Mouse (Mus musculus): ENCODE measurements around the gene Fam19a1. TPM values are rescaled to one million over a fixed set of nuclear protein-coding genes. Genes with fewer than 3 reads are reported as not detected.

Gene Fam19a1
- polyA plus RNA-seq, 1 experiment from 2014 or later = 8.9 TPM

GRCm38 (mm10) chr6:96254815-96255214 is 141.9 kb downstream of the Fam19a1 start:
- H3K36me3 ChIP-seq = no peaks in the 10 kb centered on the region
- 26% methylated on average over 2 of the region's 2 CpGs for WGBS

GRCm38 (mm10) chr6:96258651-96259050 is 145.7 kb downstream of the Fam19a1 start:
- Histone ChIP-seq H3K36me3 (no peaks in the 10 kb centered on the region), H3K4me2 (no peak overlapping the region), H3K4me1 (replicated peaks) (no peaks in the 10 kb centered on the region; the same call in none of the 2 replicates), H3K27me3 (no peaks in the 10 kb centered on the region), H3K4me3 (replicated peaks) (no peak overlapping the region), H3K9me3 (no peaks in the 10 kb centered on the region), H3K27ac (no peak overlapping the region), H3K9ac (replicated peaks) (no peak overlapping the region)
- 85% methylated on average over 3 of the region's 3 CpGs for WGBS
- ATAC-seq (ENCODE audit: insufficient number of reproducible peaks, insufficient read depth, low FRiP score, low TSS enrichment, low read depth) = no peak

More at GRCm38 (mm10) chr6:96254815-96255214, 141.9 kb downstream of the Fam19a1 start:
- Histone ChIP-seq H3K4me2 (no peak overlapping the region), H3K4me3 (replicated peaks) (no peak overlapping the region), H3K9ac (replicated peaks) (no peak overlapping the region), H3K27ac (no peak overlapping the region), H3K4me1 (replicated peaks) (no peaks in the 10 kb centered on the region; the same call in none of the 2 replicates), H3K27me3 (no peaks in the 10 kb centered on the region), H3K9me3 (no peaks in the 10 kb centered on the region)
- no peak for ATAC-seq (ENCODE audit: insufficient number of reproducible peaks, insufficient read depth, low FRiP score, low TSS enrichment, low read depth)

GRCm38 (mm10) chr6:96266456-96266855 is 153.5 kb downstream of the Fam19a1 start:
- Histone ChIP-seq H3K4me1 (replicated peaks) (no peaks in the 10 kb centered on the region), H3K4me2 (no peak overlapping the region), H3K9me3 (no peaks in the 10 kb centered on the region), H3K27ac (no peak overlapping the region), H3K9ac (replicated peaks) (no peak overlapping the region), H3K36me3 (no peaks in the 10 kb centered on the region), H3K27me3 (no peaks in the 10 kb centered on the region), H3K4me3 (replicated peaks) (no peak overlapping the region)
- 82% methylated on average over 4 of the region's 4 CpGs for WGBS
- ATAC-seq (ENCODE audit: insufficient number of reproducible peaks, insufficient read depth, low FRiP score, low TSS enrichment, low read depth) = no peak

GRCm38 (mm10) chr6:96268788-96269187 is 155.8 kb downstream of the Fam19a1 start:
- H3K9ac ChIP-seq (replicated peaks) = no peak overlapping the region
- no peak overlapping the region for H3K4me2 ChIP-seq
- H3K36me3 ChIP-seq = no peaks in the 10 kb centered on the region
- H3K27me3 ChIP-seq = no peaks in the 10 kb centered on the region
- ATAC-seq (ENCODE audit: insufficient number of reproducible peaks, insufficient read depth, low FRiP score, low TSS enrichment, low read depth) = no peak
- no peaks in the 10 kb centered on the region for H3K4me1 ChIP-seq (replicated peaks)
- H3K4me3 ChIP-seq (replicated peaks) = no peak overlapping the region
- H3K27ac ChIP-seq = no peak overlapping the region
- no peaks in the 10 kb centered on the region for H3K9me3 ChIP-seq

- Histone ChIP-seq H3K9ac (replicated peaks) (no peak overlapping the region), H3K9me3 (no peaks in the 10 kb centered on the region), H3K4me2 (no peak overlapping the region), H3K27ac (no peak overlapping the region), H3K4me1 (replicated peaks) (no peaks in the 10 kb centered on the region), H3K27me3 (no peaks in the 10 kb centered on the region), H3K4me3 (replicated peaks) (no peak overlapping the region), H3K36me3 (no peaks in the 10 kb centered on the region)
- 92% methylated on average over 5 of the region's 5 CpGs for WGBS
- ATAC-seq (ENCODE audit: insufficient number of reproducible peaks, insufficient read depth, low FRiP score, low TSS enrichment, low read depth) = no peak
Observed at GRCm38 (mm10) chr6:96270436-96270835, 157.5 kb downstream of the Fam19a1 start.

- no peaks in the 10 kb centered on the region for H3K9me3 ChIP-seq
- no peak for ATAC-seq (ENCODE audit: insufficient number of reproducible peaks, insufficient read depth, low FRiP score, low TSS enrichment, low read depth)
- H3K9ac ChIP-seq (replicated peaks) = no peak overlapping the region
- H3K4me3 ChIP-seq (replicated peaks) = no peak overlapping the region
- WGBS = 93% methylated on average over 4 of the region's 4 CpGs
- H3K4me2 ChIP-seq = no peak overlapping the region
- H3K36me3 ChIP-seq = no peaks in the 10 kb centered on the region
- H3K4me1 ChIP-seq (replicated peaks) = no peaks in the 10 kb centered on the region
- no peaks in the 10 kb centered on the region for H3K27me3 ChIP-seq
- H3K27ac ChIP-seq = no peak overlapping the region
Observed at GRCm38 (mm10) chr6:96283731-96284130, 170.8 kb downstream of the Fam19a1 start.

GRCm38 (mm10) chr6:96284590-96284989 is 171.6 kb downstream of the Fam19a1 start:
- Histone ChIP-seq H3K4me2 (no peak overlapping the region), H3K36me3 (no peaks in the 10 kb centered on the region), H3K4me3 (replicated peaks) (no peak overlapping the region), H3K4me1 (replicated peaks) (no peaks in the 10 kb centered on the region), H3K9ac (replicated peaks) (no peak overlapping the region), H3K27me3 (no peaks in the 10 kb centered on the region), H3K9me3 (no peaks in the 10 kb centered on the region), H3K27ac (no peak overlapping the region)
- WGBS = 87% methylated on average over 4 of the region's 4 CpGs
- no peak for ATAC-seq (ENCODE audit: insufficient number of reproducible peaks, insufficient read depth, low FRiP score, low TSS enrichment, low read depth)

- Histone ChIP-seq H3K4me1 (replicated peaks) (no peaks in the 10 kb centered on the region), H3K36me3 (no peaks in the 10 kb centered on the region), H3K4me3 (replicated peaks) (no peak overlapping the region), H3K4me2 (no peak overlapping the region), H3K27me3 (no peaks in the 10 kb centered on the region), H3K9me3 (no peaks in the 10 kb centered on the region), H3K27ac (no peak overlapping the region), H3K9ac (replicated peaks) (no peak overlapping the region)
- no peak for ATAC-seq (ENCODE audit: insufficient number of reproducible peaks, insufficient read depth, low FRiP score, low TSS enrichment, low read depth)
- 70% methylated on average over 4 of the region's 4 CpGs for WGBS
Observed at GRCm38 (mm10) chr6:96286276-96286675, 173.3 kb downstream of the Fam19a1 start.

- no peak for ATAC-seq (ENCODE audit: insufficient number of reproducible peaks, insufficient read depth, low FRiP score, low TSS enrichment, low read depth)
- no peaks in the 10 kb centered on the region for H3K9me3 ChIP-seq
- no peak overlapping the region for H3K9ac ChIP-seq (replicated peaks)
- H3K27ac ChIP-seq = no peak overlapping the region
- H3K4me1 ChIP-seq (replicated peaks) = no peaks in the 10 kb centered on the region
- 63% methylated on average over 2 of the region's 2 CpGs for WGBS
- no peaks in the 10 kb centered on the region for H3K36me3 ChIP-seq
- no peak overlapping the region for H3K4me3 ChIP-seq (replicated peaks)
- H3K4me2 ChIP-seq = no peak overlapping the region
- no peaks in the 10 kb centered on the region for H3K27me3 ChIP-seq
Observed at GRCm38 (mm10) chr6:96287377-96287776, 174.4 kb downstream of the Fam19a1 start.

GRCm38 (mm10) chr6:96289672-96290071 is 176.7 kb downstream of the Fam19a1 start:
- Histone ChIP-seq H3K36me3 (no peaks in the 10 kb centered on the region), H3K4me3 (replicated peaks) (no peak overlapping the region), H3K4me1 (replicated peaks) (no peaks in the 10 kb centered on the region), H3K9me3 (no peaks in the 10 kb centered on the region), H3K9ac (replicated peaks) (no peak overlapping the region), H3K27me3 (no peaks in the 10 kb centered on the region), H3K4me2 (no peak overlapping the region), H3K27ac (no peak overlapping the region)
- ATAC-seq (ENCODE audit: insufficient number of reproducible peaks, insufficient read depth, low FRiP score, low TSS enrichment, low read depth) = no peak
- 30% methylated on average over 4 of the region's 4 CpGs for WGBS

- ATAC-seq (ENCODE audit: insufficient number of reproducible peaks, insufficient read depth, low FRiP score, low TSS enrichment, low read depth) = no peak
- H3K4me3 ChIP-seq (replicated peaks) = no peak overlapping the region
- no peaks in the 10 kb centered on the region for H3K27me3 ChIP-seq
- H3K9me3 ChIP-seq = no peaks in the 10 kb centered on the region
- H3K36me3 ChIP-seq = no peaks in the 10 kb centered on the region
- H3K4me1 ChIP-seq (replicated peaks) = no peaks in the 10 kb centered on the region
- no peak overlapping the region for H3K27ac ChIP-seq
- no peak overlapping the region for H3K4me2 ChIP-seq
- 86% methylated on average over 2 of the region's 2 CpGs for WGBS
- H3K9ac ChIP-seq (replicated peaks) = no peak overlapping the region
Observed at GRCm38 (mm10) chr6:96347491-96347890, 234.5 kb downstream of the Fam19a1 start.

GRCm38 (mm10) chr6:96349446-96350025 is 236.6 kb downstream of the Fam19a1 start:
- no peak overlapping the region for H3K27ac ChIP-seq
- H3K9me3 ChIP-seq = no peaks in the 10 kb centered on the region
- no peak overlapping the region for H3K9ac ChIP-seq (replicated peaks)
- no peaks in the 10 kb centered on the region for H3K36me3 ChIP-seq
- 86% methylated on average over 7 of the region's 7 CpGs for WGBS
- H3K4me1 ChIP-seq (replicated peaks) = no peaks in the 10 kb centered on the region
- H3K27me3 ChIP-seq = no peaks in the 10 kb centered on the region
- no peak overlapping the region for H3K4me2 ChIP-seq
- no peak for ATAC-seq (ENCODE audit: insufficient number of reproducible peaks, insufficient read depth, low FRiP score, low TSS enrichment, low read depth)
- H3K4me3 ChIP-seq (replicated peaks) = no peak overlapping the region
